Mouse (Mus musculus) right cerebral cortex, postnatal 14 days (tissue): ENCODE data around the gene Usp4.

Source experiments
- DNase-seq: peaks from one replicate; pipeline ENCODE4 v3.0.0; 2022

Gene Usp4

DNA sequence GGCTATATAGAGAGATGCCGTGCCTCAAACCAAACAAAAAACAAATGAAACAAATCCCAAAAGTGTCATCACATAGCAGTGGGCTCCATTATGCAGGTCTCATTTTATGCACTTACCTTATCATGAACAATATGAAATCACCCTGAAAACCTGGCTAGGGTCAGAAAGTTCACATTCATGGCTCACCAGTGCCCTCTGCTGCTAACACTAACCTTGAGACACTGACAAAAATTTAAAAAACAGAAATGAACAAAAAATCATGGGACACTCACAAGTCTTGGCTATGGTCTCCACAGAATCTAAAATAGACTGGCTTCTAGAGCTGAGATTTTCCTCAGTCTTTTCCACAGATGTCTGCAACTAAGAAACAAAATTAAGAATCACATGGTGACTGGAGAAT lies 64.6 kb downstream of the Usp4 start:
- no peak for DNase-seq

DNA sequence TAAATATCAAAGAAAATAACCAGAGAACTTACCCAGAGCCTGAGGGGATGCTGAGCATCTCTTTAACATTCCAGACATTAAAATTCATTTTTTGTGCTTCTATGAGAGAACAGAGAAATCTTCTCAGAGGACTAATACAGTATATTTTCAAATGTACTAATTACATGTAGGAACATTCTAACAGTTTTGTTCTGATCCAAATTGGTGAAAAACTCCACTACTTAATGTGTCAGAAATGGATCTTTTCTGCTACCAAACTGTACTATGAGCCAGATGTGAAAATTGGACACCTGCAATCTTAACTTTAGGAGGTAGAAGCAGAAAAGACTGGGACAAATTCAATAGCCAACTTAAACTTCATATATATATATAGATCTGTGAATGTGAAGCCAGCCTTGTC lies 80.7 kb downstream of the Usp4 start, which contains the start of gene Ccdc36:
Gene Ccdc36, minus strand, starts transcription at position 101 of the 400 bp plus-strand sequence.
- no peak for DNase-seq

DNA sequence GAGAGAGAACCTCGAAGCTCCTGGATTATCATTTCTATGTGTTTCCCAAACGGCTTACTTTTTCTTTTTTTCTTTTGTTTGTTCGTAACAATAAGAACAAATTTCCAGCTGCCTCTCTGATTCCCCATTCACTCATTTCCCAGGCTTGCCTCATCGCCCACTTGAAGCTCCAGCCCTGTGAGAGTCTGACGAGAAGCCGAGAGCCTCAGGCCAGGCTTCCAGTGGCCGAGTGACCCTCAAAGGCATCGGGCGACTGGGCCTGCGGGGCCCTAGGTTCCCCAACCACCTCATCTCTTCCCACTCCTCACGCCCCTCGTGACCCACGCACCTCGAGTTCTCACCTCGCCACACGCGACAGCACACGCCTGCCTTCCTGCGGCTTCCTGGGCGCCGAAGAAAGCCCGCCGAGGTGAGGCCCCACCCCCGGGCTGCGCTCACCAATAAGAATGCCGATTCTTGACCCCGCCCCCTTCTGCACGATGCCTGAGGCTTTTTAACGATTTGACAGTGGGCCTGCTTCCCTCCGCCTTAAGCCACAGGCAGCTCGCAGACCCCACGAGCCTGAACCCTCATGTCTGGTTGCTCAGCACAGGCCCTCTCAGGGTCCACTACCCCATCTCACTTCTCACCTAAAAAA lies 83.9 kb downstream of the Usp4 start:
- DNase-seq, result no peak

DNA sequence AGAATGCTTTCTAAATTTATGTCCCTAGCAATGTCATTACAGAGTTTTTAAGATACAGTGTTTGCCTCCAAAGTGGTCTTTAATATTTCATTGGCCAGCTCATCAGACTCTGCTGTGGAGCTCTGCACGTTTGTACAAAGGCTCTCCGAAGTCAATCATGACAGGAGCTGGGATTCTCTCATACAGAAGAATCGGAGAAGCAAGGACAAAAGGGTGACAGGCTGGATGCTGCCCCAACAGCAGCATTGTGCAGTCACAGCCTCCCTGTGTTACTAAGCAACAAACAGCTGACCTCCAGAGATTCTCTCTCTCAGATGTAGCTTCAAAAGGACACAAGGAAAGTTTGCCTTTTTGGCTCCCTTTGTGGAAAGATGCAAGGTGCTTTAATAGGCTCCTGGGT lies 88.5 kb downstream of the Usp4 start, which contains the start of gene BC048562:
Gene BC048562, plus strand, starts transcription at position 301 of the 400 bp plus-strand sequence.
- DNase-seq, result no peak

DNA sequence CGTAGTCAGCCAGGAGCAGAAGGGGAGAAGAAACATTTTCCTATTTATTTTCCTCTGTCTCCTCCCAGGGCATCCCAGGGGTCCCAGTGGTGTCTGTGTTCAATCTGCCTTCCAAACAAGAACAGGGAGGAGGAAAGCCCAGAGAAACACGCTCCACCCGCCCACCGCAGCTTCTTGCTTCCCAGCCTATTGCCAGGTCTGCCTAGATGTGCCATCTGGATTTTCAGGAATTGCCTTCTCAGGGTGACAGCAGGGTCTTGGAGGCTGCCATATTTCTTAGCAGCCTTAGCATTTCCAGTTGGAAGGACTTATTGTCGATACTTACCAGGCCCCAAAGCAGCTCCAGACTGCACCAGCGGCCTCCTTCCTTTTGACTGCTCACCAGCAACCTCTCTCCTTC lies 91.5 kb downstream of the Usp4 start:
- DNase-seq, result no peak

DNA sequence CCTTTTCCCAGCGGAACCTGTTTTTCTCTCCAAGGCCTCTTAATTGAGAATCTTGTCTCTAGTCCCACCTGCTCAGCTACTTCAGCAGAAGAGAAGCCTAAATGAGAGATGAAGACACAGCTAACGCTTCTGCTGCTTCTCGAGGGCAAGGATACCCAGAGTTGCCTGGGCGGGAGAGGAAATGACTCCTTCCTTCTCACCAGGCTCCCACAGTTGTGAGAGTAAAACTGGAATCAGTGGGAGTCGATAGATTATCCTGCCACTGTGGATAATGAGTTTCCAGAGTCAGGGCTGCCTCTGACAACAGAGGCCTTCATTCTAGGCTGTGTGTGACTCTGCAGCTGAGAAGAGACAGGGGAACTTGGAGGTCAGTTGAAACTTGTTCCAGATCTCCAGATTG lies 92.8 kb downstream of the Usp4 start:
- DNase-seq, result no peak

DNA sequence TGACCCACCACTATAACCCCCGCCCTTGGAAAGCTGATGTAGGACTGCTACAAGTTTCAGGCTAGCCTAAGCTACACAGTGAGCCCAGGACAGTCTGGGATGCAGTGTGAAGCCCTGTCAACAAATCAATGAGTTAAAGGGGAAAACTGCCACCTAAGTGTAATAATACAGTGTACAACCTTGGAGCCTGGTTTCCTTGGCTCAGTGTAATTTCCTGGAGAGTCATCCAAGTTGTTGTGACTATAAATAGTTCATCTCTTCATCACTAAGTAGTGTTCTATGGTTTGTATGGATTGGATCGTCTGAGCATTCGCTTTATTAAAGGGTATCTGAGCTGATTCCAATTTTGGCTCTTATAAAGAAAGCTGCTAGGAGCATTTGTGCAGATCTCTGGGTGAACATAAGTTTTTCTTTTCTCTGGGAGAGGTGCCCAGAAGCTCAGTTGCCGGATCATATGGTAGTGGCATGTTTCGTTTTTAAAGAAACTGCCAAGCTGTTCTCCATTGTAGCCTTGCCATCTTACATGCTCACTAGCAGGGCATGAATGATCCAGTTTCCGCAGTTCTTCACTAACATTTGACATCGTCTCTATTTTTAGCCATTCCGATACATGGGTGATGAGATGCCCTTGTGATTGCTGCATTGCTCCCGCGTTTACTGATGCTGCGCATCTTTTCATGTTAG lies 93.7 kb downstream of the Usp4 start:
- no peak for DNase-seq
